Mouse (Mus musculus) spleen, adult 2 months (tissue): ENCODE data around the gene Pagr1a. TPM values are rescaled to one million over a fixed set of nuclear protein-coding genes. Genes with fewer than 3 reads are reported as not detected.

Experiments
- DNase-seq, 2 experiments: peaks; one replicate each; pipeline versions ENCODE4 v3.0.0 to v3.0.0-alpha.2; 2012 to 2021; ENCODE audit warnings: low spot score in 2 of 2, low read depth in 1 of 2
- H3K27ac ChIP-seq: fragments of 200-500 bp; 2 replicates; pipeline ENCODE4 v1.5.1; 2012; ENCODE audit warnings: low read length, inconsistent platforms; ENCODE audit not compliant: insufficient read depth
- H3K27me3 ChIP-seq: fragments of 200-500 bp; 2 replicates; pipeline ENCODE4 v1.6.1; 2012; ENCODE audit warnings: mild to moderate bottlenecking, moderate library complexity, low read length, inconsistent platforms; ENCODE audit not compliant: control insufficient read depth, insufficient read depth
- H3K36me3 ChIP-seq: fragments of 200-500 bp; 2 replicates; pipeline ENCODE4 v1.6.1; 2012; ENCODE audit warnings: mild to moderate bottlenecking, low read length, inconsistent platforms; ENCODE audit not compliant: control insufficient read depth, insufficient read depth
- H3K4me1 ChIP-seq: fragments of 200-500 bp; 2 replicates; pipeline ENCODE4 v1.6.1; 2011; ENCODE audit warnings: inconsistent platforms; ENCODE audit not compliant: control insufficient read depth, insufficient read depth, insufficient read length
- H3K4me3 ChIP-seq: fragments of 200-500 bp; 2 replicates; pipeline ENCODE4 v1.5.1; 2011; ENCODE audit warnings: mild to moderate bottlenecking, inconsistent platforms; ENCODE audit not compliant: insufficient read depth, insufficient read length; ENCODE audit errors: extremely low read depth
- CTCF ChIP-seq: fragments of 200-500 bp; IDR thresholded peaks from 2 replicates; pipeline ENCODE4 v1.5.1; 2011; ENCODE audit warnings: mild to moderate bottlenecking, inconsistent platforms; ENCODE audit not compliant: insufficient read depth, insufficient read length, insufficient replicate concordance; ENCODE audit errors: extremely low read depth
- POLR2A ChIP-seq: fragments of 200-500 bp; IDR thresholded peaks from 2 replicates; pipeline ENCODE4 v1.6.1; 2011; ENCODE audit warnings: low read depth, low read length, inconsistent platforms
- WGBS: fragments of 180-500 bp; shearing (Covaris S2); methylation state at CpG from one replicate; pipeline ENCODE4 v1.1.7; 2018; 5-methylcytosine and 5-hydroxymethylcytosine counted together
- polyA plus RNA-seq: library from polyadenylated mRNA; depleted of rRNA; stranded (reverse); fragments of >200 nt; gene quantifications from 2 replicates; pipeline ENCODE4 v1.2.3, GENCODE M21; 2012

The Pagr1a gene
- polyA plus RNA-seq, 1 experiment: 3.1 TPM

DNA sequence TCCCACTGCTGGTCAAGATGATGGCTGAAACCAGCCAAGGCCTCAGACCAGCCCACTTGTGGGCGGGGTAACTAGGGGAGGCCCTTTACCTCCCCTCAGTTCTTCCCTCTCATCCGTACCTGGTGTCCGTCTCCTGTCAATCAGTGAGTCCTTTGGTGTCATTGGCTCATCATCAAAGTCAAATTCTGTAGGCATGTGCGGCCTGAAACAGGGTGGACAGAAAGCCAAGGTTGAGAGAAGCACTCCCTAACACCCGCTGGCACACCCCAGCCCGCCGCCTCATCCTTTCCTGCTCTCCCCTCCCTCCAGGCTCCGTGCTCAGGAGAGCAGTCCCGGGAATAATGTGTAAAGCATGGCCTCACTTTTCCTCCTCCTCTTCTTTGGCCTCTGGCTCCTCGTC, 1.1 kb downstream of the Pagr1a start:
- peak overlapping the region; percentile 76 for H3K4me3 ChIP-seq
- peak overlapping the region; percentile 93 for H3K27ac ChIP-seq
- 15% methylated on average over 10 of the region's 10 CpGs for WGBS
- TF ChIP-seq POLR2A: no peak
- no peak for TF ChIP-seq CTCF
- H3K27me3 ChIP-seq: no peaks in the 10 kb centered on the region
- H3K36me3 ChIP-seq: peaks cover 2% of the 10 kb centered on the region; the same call in 1 of the 2 replicates
- peaks cover 12% of the 10 kb centered on the region for H3K4me1 ChIP-seq
- no peak for DNase-seq

DNA sequence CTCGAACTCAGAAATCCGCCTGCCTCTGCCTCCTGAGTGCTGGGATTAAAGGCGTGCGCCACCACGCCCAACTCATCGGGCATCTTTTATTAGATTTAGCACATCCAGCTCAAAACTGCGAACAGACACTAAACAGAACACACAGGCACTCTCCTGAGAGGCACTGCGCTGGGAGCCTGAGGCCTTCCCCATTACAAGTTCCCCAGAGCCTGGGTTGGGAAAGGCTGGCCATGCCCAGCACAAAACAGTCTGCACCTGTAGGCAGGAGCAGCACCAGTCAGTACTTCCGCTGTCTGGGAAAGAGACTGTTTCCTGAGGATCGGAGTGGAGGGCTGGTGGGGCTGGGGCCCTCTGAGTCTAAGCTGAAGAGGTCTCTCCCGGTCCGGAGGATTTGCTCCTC, 2.2 kb downstream of the Pagr1a start:
- peaks cover 6% of the 10 kb centered on the region; the same call in 1 of the 2 replicates for H3K4me1 ChIP-seq
- no peak for DNase-seq
- H3K36me3 ChIP-seq: peaks cover 2% of the 10 kb centered on the region; the same call in 1 of the 2 replicates
- 92% methylated on average over 12 of the region's 12 CpGs for WGBS
- TF ChIP-seq POLR2A: no peak
- no peak for TF ChIP-seq CTCF
- H3K27ac ChIP-seq: no peak overlapping the region
- no peak overlapping the region for H3K4me3 ChIP-seq
- no peaks in the 10 kb centered on the region for H3K27me3 ChIP-seq

DNA sequence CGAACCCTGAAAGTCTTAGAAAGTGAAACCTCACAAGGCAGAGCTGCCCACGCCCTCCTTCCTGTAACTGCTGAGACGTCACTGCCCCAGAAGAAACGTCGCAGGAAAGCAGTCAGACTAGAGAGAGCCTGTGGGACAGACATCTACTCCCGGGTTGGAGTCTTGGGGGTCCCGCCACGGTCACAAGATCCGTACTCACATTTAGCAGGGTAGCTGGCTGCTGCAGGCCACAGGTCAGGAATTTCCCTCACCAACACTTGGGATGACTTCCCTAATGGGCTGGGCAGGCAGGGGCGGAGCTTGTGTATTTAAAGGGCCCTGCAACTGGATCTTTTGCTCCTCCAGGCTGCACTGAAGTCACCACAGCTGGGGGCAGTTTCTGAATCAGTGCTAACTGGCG, 2.8 kb downstream of the Pagr1a start, which contains the start of gene Mvp:
Mvp (minus strand) TSS at position 302 of the 400 bp plus-strand sequence.
- Histone ChIP-seq H3K27me3 (no peaks in the 10 kb centered on the region), H3K27ac (peak within 1 kb of the TSS; percentile 89), H3K4me3 (peak within 1 kb of the TSS; percentile 72), H3K36me3 (peaks cover 2% of the 10 kb centered on the region; the same call in 1 of the 2 replicates), H3K4me1 (peaks cover 7% of the 10 kb centered on the region; the same call in 1 of the 2 replicates)
- WGBS: 2% methylated on average over 11 of the region's 11 CpGs
- peak; percentile 57 for DNase-seq
- TF ChIP-seq CTCF: no peak
- no peak for TF ChIP-seq POLR2A

DNA sequence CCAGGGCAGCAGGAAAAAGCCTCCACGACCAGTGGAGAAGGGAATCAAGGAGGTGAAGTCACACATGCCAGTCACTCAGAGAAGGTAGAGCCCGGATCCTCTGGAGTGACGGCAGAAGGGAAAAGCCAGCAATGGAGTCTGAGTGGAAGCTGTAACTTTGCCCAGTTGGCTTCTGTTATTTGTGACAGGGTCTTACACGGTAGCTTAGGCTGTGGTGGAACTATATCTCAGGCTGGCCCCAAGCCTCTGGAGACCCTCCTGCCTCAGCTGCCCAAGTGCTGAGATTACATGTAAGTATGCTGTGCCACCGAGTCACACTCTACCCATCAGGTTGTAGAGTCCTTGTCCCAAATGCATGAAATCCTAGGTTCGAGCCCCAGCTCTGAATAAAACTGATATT, 3.8 kb downstream of the Pagr1a start:
- peaks cover 16% of the 10 kb centered on the region; the same call in 1 of the 2 replicates for H3K4me1 ChIP-seq
- DNase-seq: no peak
- no peaks in the 10 kb centered on the region for H3K27me3 ChIP-seq
- WGBS: 86% methylated on average over 6 of the region's 6 CpGs
- H3K4me3 ChIP-seq: no peak overlapping the region
- TF ChIP-seq CTCF: no peak
- no peak for TF ChIP-seq POLR2A
- peaks cover 2% of the 10 kb centered on the region; the same call in 1 of the 2 replicates for H3K36me3 ChIP-seq
- no peak overlapping the region for H3K27ac ChIP-seq

DNA sequence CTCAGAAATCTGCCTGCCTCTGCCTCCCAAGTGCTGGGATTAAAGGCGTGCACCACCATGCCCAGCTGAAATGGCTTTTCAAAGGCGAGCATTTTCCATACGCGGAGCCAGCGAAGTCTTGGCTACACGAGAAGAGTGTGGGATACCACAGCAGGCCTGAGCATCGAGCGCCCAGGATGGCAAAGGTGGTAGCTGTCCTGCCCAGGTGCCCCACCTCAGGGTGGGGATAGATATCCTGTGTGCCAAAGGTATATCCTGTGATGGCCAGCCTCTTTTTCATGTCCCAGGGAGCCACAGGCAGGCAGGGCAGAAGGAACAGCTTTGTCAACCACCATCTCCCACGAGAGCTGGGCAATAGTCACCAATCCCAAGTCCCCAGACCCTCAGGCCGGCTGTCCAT, 4.3 kb downstream of the Pagr1a start:
- WGBS: 92% methylated on average over 10 of the region's 10 CpGs
- Histone ChIP-seq H3K4me1 (peaks cover 18% of the 10 kb centered on the region; the same call in 1 of the 2 replicates), H3K36me3 (peaks cover 2% of the 10 kb centered on the region; the same call in 1 of the 2 replicates), H3K27me3 (no peaks in the 10 kb centered on the region), H3K27ac (no peak overlapping the region), H3K4me3 (no peak overlapping the region)
- no peak for TF ChIP-seq CTCF
- TF ChIP-seq POLR2A: no peak
- DNase-seq: no peak

DNA sequence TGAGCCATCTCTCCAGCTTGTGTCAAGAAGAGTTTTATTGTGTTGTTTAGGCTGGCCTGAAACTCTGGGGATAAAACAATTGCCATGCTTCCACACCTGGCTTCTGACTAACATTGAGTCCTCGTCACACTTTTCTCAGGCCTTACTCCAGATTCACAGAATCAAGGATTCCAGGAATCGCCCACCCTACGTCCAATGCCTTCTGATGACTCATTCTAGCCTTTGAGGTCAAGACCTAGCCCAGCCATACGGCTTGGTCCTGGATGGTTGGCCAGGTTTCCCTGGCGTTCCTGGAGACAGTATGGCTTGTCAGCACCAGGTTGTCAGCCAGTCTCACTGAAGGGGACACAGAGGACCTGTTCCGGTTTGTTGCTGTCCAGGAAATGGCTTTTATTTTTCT, 4.8 kb downstream of the Pagr1a start:
- WGBS: 92% methylated on average over 6 of the region's 6 CpGs
- H3K4me1 ChIP-seq: peaks cover 18% of the 10 kb centered on the region; the same call in 1 of the 2 replicates
- no peak overlapping the region for H3K27ac ChIP-seq

DNA sequence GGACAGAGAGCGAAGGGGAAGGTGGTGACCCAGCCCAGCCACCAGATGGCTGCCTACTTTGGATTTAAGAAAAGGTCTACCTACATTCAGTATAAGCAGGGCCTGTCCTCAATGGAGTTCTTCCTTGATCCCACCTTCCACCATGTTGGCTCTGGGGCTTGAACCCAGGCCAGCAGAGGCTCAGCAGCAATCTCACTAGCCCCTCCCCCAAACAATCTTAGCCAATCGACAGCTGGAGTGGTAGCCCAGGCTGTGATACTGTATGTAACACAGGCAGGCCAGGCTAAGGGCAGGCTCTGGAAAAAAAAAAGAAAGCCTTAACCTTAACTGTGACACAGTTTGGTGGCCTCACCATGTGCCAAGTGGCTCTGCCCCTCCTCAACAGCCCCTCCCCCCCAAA, 5.4 kb downstream of the Pagr1a start:
- TF ChIP-seq CTCF (no peak), POLR2A (no peak)
- 86% methylated on average over 2 of the region's 2 CpGs for WGBS
- Histone ChIP-seq H3K4me1 (peaks cover 18% of the 10 kb centered on the region; the same call in 1 of the 2 replicates), H3K27ac (no peak overlapping the region), H3K36me3 (peaks cover 2% of the 10 kb centered on the region; the same call in 1 of the 2 replicates), H3K27me3 (no peaks in the 10 kb centered on the region), H3K4me3 (no peak overlapping the region)
- DNase-seq: no peak

More for the DNA sequence above, 4.8 kb downstream of the Pagr1a start:
- peaks cover 2% of the 10 kb centered on the region; the same call in 1 of the 2 replicates for H3K36me3 ChIP-seq
- no peak for DNase-seq
- TF ChIP-seq CTCF (no peak), POLR2A (no peak)
- no peaks in the 10 kb centered on the region for H3K27me3 ChIP-seq
- no peak overlapping the region for H3K4me3 ChIP-seq
